Mouse (Mus musculus) thymus, postnatal 4 days (tissue): ENCODE results near the gene Ggn.
"Not testable (repeated sequence)": the region's sequence is repeated elsewhere in the genome, so short reads cannot be mapped to it uniquely, and the experiment has no call there.

ENCODE experiments used
- DNase-seq: peaks from one replicate; pipeline ENCODE4 v3.0.0; 2021

The Ggn gene

GRCm38 (mm10) chr7:29170066-29170754, at the start of gene Ggn, which contains the start of gene Spred3:
Gene Ggn, plus strand, starts transcription at chr7:29170210.
Gene Spred3, minus strand, starts transcription at chr7:29170411.
- peak; percentile 52 for DNase-seq

GRCm38 (mm10) chr7:29122821-29123220, 47.2 kb upstream of the Ggn start:
- DNase-seq = no peak

- DNase-seq = no peak
These were observed 46.3 kb upstream of the Ggn start for GRCm38 (mm10) chr7:29123531-29124358.

GRCm38 (mm10) chr7:29124970-29125369, 45.0 kb upstream of the Ggn start, which contains the start of gene Ryr1:
Gene Ryr1, minus strand, starts transcription at chr7:29125179.
- peak; percentile 82 for DNase-seq

GRCm38 (mm10) chr7:29126173-29126915, 43.7 kb upstream of the Ggn start:
- DNase-seq = peak; percentile 87

- peak; percentile 45 for DNase-seq
These were observed 41.3 kb upstream of the Ggn start for GRCm38 (mm10) chr7:29128725-29129124.

GRCm38 (mm10) chr7:29134230-29134629, 35.8 kb upstream of the Ggn start:
- DNase-seq = no peak

GRCm38 (mm10) chr7:29134693-29135386, 35.2 kb upstream of the Ggn start, which contains the start of gene Rasgrp4:
Gene Rasgrp4, plus strand, starts transcription at chr7:29134851.
- peak; percentile 88 for DNase-seq

- DNase-seq = no peak
These were observed 32.6 kb upstream of the Ggn start for GRCm38 (mm10) chr7:29137429-29137828.

- DNase-seq = not testable (repeated sequence)
These were observed 30.8 kb upstream of the Ggn start for GRCm38 (mm10) chr7:29139237-29139636.

GRCm38 (mm10) chr7:29141416-29141815, 28.6 kb upstream of the Ggn start:
- peak; percentile 55 for DNase-seq

- DNase-seq = no peak
These were observed 26.0 kb upstream of the Ggn start for GRCm38 (mm10) chr7:29144006-29144405.

GRCm38 (mm10) chr7:29146625-29147367, 23.2 kb upstream of the Ggn start:
- no peak for DNase-seq

GRCm38 (mm10) chr7:29148771-29149170, 21.2 kb upstream of the Ggn start:
- no peak for DNase-seq

- DNase-seq = no peak
These were observed 18.5 kb upstream of the Ggn start for GRCm38 (mm10) chr7:29151486-29151885.

GRCm38 (mm10) chr7:29154018-29154720, 15.8 kb upstream of the Ggn start:
- DNase-seq = peak; percentile 63

- DNase-seq = peak; percentile 92
These were observed 14.7 kb upstream of the Ggn start for GRCm38 (mm10) chr7:29155196-29155837.

- peak; percentile 89 for DNase-seq
These were observed 13.9 kb upstream of the Ggn start, which contains the start of gene Fam98c for GRCm38 (mm10) chr7:29155838-29156782. Gene Fam98c, minus strand, starts transcription at chr7:29156234.

- DNase-seq = no peak
These were observed 11.7 kb upstream of the Ggn start for GRCm38 (mm10) chr7:29158264-29158663.
